Mouse (Mus musculus) hindbrain, embryonic 11.5 days (tissue): Measurements from ENCODE around the gene Spatc1l. TPM values are rescaled to one million over a fixed set of nuclear protein-coding genes. Genes with fewer than 3 reads are reported as not detected.

ENCODE experiments used
- polyA plus RNA-seq: library from polyadenylated mRNA; unstranded; fragments of >200 nt; fragmentation: Nextera tagmentation; extraction: Ambion mirVana; gene quantifications from 2 replicates; pipeline ENCODE4 v1.2.1, GENCODE M21; 2014

Gene Spatc1l
- polyA plus RNA-seq, 1 experiment from 2014 or later: not detected

Other genes starting within 250 kb of the Spatc1l start
- gene Dip2a, start 217.0 kb upstream of the Spatc1l start, polyA plus RNA-seq: 4.1 and 7.1 TPM in 2 replicates
- not detected in 2 replicates for gene AC141477.1, start 121.8 kb upstream of the Spatc1l start, polyA plus RNA-seq
- 16.5 TPM in 2 replicates for gene Pcnt, start 119.5 kb upstream of the Spatc1l start, polyA plus RNA-seq
- not detected in 2 replicates for gene 2610028H24Rik, start 113.2 kb upstream of the Spatc1l start, polyA plus RNA-seq
- gene Mcm3ap, start 93.3 kb upstream of the Spatc1l start, polyA plus RNA-seq: 66.8 and 67.5 TPM in 2 replicates
- 5.3 and 5.8 TPM in 2 replicates for gene Ybey, start 93.2 kb upstream of the Spatc1l start, polyA plus RNA-seq
- 45.1 and 56.4 TPM in 2 replicates for gene Lss, start 30.7 kb upstream of the Spatc1l start, polyA plus RNA-seq
- not detected in 2 replicates for gene Ftcd, start 13.4 kb downstream of the Spatc1l start, polyA plus RNA-seq
- 12.6 and 13.3 TPM in 2 replicates for gene Col6a2, start 61.4 kb downstream of the Spatc1l start, polyA plus RNA-seq
- gene Col6a1, start 163.9 kb downstream of the Spatc1l start, polyA plus RNA-seq: 15.7 and 16.7 TPM in 2 replicates